Mouse (Mus musculus) heart, postnatal 10 days (tissue): ENCODE measurements at regions not wholly inside any gene's neighbourhood (a gene's known extent, or its start where the extent isn't known, plus 50 kb on each side); places are given as distances from the start of the nearest gene placed in this dataset.
A peak's percentile ranks its signal among the peaks of the same experiment; 100 is the strongest.
"Not testable (repeated sequence)": the region's sequence is repeated elsewhere in the genome, so short reads cannot be mapped to it uniquely, and the experiment has no call there.

Source experiments
- DNase-seq, 2 experiments: peaks; one replicate each; pipeline ENCODE4 v3.0.0; 2021
- intact Hi-C: fragments of 180-260 bp; cut with DNase I; formaldehyde crosslinking; loops from one replicate; pipeline ENCODE4 v1.15.1; 2025

- intact Hi-C loops = no loop called here
- DNase-seq = no peak
These were observed 777.3 kb downstream of the Cypt12 start for GRCm38 (mm10) chr3:18725507-18725906.

DNA sequence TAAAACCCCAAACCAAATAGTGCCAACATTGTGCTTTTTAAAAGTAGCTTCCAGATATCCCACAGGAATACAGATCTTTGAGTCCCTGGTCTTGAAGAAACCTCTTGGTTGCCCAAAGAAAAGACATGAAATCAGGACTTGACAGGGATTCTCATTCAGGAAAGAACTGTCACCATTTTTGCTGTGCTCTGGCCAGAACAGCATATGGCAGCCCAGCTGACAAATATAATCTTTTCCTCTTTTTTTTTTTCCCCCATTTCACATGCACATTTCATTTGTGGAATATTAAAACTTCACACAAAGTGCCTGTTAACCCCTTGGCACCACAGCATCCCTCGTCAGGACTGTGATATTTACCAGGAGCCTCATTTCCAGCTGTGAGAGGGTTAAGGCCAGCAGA is 783.0 kb downstream of the Cypt12 start:
- intact Hi-C loops = no loop called here
- DNase-seq = no peak

DNA sequence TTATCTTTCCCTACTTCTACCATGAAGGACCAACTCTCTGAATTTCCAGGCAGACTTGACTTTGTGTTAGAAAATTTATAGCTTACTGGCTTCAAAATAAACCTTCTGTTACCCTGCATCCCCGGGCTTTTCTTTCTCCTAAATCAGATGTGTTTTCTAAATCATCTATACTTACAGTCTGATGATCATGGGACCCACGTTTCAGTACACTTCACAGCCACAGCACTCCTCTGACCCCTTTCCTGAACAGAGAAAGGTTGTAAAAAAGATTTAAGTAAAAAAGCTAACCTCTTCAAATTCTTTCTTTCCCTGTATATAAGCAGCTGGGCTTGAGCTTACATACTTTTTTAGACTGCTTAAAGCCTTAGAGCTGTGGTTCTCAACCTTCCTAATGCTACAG is 783.5 kb downstream of the Cypt12 start:
- no peak for DNase-seq
- intact Hi-C loops = no loop called here

GRCm38 (mm10) chr3:18733540-18733939 is 785.3 kb downstream of the Cypt12 start:
- intact Hi-C loops = no loop called here
- DNase-seq = no peak

DNA sequence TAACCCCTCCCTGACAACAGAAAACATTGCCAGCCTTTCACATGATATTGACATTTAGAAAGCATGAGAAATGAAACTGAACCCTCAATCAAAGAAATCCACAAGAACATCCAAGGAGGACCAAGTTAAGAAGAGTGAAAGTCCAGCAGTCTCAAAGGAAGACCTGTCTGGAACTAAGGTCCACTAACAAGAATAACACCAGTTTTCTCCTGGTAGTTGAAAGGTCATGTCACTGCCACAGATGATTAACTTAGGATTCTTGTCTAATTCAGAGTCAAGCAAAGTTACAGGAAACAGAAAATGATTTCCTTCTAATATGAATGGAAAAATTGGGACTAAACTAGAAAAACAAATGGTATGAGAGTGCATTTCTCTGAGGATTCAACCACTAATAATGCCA is 790.7 kb downstream of the Cypt12 start:
- intact Hi-C loops = no loop called here
- no peak for DNase-seq

- intact Hi-C loops = no loop called here
These were observed 792.1 kb downstream of the Cypt12 start for GRCm38 (mm10) chr3:18740344-18740743.

DNA sequence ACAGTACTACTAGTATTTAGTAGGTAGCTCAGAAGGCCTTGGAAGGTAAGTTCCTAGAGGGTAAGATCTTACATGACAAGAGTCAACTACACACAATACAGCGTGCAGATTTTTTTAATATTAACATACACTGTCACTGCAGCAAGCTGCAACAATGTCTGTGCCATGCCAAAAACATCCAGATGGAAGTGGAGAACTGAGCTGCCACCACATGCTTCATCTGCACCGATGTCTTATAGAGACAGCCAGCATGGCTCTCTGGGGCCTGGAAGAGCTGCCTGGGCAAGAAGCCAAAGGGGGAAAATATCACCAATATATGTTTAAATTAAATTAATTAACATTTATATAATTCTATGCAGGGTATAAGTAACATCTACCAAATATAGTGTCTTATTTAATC is 795.3 kb downstream of the Cypt12 start:
- intact Hi-C loops = no loop called here
- DNase-seq = no peak

More at GRCm38 (mm10) chr3:18740344-18740743, 792.1 kb downstream of the Cypt12 start:
- DNase-seq = no peak

DNA sequence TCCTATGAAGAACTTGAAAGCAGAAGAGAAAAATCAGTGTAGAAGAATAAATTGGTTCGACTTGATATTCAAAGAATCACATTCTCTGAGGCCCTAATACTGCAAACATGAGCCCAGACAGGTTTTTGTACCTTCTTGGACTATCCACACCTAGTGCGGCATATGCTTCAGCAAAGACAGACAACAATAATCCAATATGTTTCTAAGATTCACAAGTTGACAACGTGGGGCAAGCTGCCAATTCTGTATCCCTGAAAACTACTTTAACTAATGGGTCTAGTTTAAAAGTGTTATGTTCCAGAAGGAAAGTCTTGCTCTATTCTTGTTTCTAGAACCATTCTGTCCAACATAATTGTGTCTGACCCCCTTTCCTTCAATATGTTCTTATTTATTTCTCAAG is 796.0 kb downstream of the Cypt12 start:
- intact Hi-C loops = no loop called here
- no peak for DNase-seq

- no peak for DNase-seq
- intact Hi-C loops = no loop called here
These were observed 798.0 kb downstream of the Cypt12 start for GRCm38 (mm10) chr3:18746206-18746605.

GRCm38 (mm10) chr3:18746898-18747297 is 798.7 kb downstream of the Cypt12 start:
- intact Hi-C loops = no loop called here

DNA sequence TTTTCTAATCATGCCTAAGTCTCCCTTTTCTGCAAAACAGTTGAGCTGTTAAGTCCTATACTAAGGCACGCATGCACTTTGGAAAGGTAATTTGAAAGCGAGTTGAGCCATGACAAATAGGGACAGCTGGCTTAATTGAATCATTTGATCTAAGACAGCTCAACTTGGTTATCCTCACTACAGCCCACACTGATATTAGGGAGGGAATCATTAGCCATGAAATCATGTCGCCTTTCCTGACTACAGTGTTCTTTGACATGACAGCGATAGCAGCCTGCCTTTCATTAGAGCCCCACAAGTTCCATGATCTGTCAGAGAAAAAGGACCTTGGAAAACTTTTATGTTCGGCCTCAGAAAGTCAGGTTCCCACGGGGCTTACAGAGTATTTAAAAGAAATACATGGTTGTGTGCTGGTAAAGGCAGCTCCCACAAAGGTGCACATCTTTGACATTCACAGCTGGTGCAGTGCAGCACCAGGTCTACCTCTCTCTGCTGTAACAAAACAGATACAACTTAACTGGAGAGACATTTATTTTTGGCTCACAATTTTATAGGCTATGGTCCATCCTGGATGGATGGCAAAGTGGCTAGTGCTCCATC is 803.5 kb downstream of the Cypt12 start:
- DNase-seq = no peak
- intact Hi-C loops = no loop called here

More at GRCm38 (mm10) chr3:18746898-18747297, 798.7 kb downstream of the Cypt12 start:
- DNase-seq = no peak

DNA sequence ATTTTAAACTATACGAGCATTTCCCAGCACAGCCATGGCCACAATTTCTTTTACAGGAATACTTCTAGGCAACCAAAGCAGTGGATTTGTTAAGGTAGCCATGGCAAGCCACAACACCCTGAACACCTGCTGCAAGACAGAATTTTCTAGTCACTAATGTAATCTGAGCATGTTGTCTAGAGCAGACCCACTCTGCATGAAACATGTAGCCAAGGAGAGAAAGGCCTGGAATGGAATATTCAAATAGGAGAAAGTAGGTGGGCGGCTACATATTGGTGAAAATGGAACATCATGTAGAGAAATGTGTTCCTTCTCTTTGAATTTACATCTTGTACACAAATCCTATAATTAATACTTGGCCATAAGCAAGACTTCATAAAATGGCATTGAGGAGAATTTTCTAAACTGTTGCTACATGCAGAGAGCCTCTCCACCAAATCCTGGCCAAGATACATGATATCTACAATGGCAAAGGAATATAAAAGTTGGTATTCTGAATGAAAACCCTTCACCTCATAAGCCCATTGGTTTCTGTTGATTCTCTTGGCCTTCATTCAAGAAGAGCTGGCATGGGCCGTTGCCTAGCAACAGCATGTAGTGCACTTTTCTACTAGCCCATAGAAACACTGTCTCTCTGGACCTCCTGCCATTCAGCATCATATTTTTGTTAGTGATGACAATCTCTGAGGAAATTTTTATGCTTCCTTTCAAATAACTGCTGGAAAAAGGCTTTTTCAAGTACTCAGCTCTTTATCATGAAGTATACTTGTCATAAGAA is 816.3 kb downstream of the Cypt12 start:
- intact Hi-C loops = no loop called here
- peak in 1 of 2 experiments; percentile 20 for DNase-seq

GRCm38 (mm10) chr3:18778481-18778880 is 830.3 kb downstream of the Cypt12 start:
- peak; percentile 13 to 25 for DNase-seq
- intact Hi-C loops = no loop called here

DNA sequence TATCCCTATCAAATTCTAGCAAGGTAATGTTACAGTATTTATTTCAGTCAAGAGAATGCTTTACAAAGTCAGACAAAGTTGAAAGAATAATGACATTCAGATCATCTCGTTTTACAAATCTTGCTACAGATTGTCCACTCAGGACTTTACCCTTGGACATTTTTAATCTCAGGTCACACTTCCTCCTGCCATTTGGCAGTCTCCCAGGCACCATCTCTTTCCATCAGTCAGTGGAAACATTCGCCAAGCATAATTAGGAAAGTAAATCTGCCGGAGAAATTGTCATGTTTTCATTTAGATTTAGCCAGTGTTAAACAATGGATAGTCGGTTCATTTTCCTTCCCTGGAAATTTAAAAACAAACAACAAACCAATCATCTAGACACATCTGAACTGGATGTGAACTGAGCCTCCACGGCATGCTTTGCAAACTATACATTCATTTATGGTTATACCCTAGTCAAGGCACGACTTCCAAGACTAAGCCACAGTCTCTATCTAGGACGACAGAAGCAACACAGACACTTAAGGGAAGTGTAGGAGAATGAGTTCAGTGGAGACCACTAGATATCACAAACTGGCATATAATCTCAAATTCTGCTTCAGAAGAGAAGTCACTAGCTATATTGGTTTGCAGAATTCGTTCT is 839.4 kb downstream of the Cypt12 start:
- DNase-seq = peak; percentile 5 to 12
- intact Hi-C loops = no loop called here

GRCm38 (mm10) chr3:18802794-18803193 is 825.7 kb downstream of the 1700064H15Rik start:
- intact Hi-C loops = no loop called here

GRCm38 (mm10) chr3:18828788-18829320 is 799.6 kb downstream of the 1700064H15Rik start:
- intact Hi-C loops, DNase-seq: not testable (repeated sequence)

More at GRCm38 (mm10) chr3:18802794-18803193, 825.7 kb downstream of the 1700064H15Rik start:
- no peak for DNase-seq

DNA sequence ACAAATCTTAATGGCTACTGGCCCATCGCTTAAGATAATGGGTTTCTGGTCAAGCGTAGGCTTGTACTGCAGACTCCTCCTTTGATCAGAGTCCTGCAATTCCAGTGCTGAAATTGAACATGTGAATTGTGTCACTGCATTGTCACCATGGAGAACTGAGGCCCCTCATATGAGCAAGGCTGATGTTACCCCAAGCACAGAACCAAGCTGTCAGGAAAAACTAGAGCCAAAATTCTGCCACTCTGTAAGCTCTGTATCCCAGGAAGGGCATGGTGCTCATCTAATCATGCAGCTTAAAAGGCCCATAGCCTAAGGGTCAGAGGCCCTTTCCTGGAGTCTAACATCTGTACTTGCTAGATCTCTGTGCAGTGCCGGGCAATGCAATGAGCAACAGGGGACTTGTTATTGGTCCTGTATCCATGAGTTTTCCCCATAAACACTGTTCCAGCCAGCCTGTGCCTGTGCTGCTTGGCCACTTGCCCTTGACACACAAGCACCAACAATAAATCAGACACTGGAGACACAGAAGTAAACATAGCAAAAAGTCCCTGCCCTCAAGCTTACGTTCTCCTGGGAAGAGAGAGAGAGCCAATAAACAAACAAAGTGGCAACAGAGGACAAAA is 760.2 kb downstream of the 1700064H15Rik start:
- DNase-seq = no peak
- intact Hi-C loops = no loop called here

- no peak for DNase-seq
- intact Hi-C loops = no loop called here
These were observed 759.7 kb downstream of the 1700064H15Rik start for GRCm38 (mm10) chr3:18868758-18869157.

DNA sequence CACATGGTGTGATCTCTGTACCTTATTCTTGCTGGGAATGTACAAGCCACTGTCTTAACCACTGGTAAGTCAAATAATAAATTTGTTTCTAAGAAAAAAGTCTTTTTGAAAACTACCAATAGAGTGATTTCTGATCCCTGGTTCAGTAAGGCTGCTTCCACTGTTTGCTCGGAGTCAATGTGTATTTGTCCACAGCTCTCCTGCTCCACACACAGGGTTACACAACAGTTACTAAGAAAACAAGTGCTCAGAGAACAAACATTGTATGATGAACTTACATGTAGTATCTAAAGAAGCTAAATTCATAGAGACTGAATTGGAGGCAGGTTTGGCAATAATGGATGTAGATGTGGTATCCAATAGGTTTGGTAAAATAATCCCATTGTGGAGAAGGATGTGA is 751.4 kb downstream of the 1700064H15Rik start:
- intact Hi-C loops = no loop called here
- DNase-seq = no peak

- no peak for DNase-seq
- intact Hi-C loops = no loop called here
These were observed 750.9 kb downstream of the 1700064H15Rik start for GRCm38 (mm10) chr3:18877572-18877971.

DNA sequence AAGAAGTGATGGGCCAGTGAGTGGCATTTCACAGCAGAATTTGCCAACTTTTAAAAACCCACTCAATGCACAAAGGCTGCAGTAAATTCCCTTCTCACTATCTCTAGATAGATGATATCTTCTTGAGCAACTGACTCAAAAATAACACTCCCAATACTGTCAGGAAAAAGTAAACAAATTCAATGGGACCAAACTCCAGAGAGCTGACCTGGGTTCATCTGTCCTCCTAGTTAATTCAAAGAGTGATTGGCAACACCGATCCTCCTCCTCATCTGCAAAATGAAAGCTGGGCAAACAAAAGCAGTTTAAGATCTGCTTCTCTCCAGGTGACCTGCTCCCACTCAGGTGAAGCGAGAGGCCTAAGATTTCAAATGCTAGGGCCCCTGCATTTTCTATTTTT is 747.3 kb downstream of the 1700064H15Rik start:
- intact Hi-C loops = no loop called here
- no peak for DNase-seq
